Mouse (Mus musculus) midbrain, embryonic 10.5 days (tissue): Measurements from ENCODE around the gene Edem3. TPM values are rescaled to one million over a fixed set of nuclear protein-coding genes. Genes with fewer than 3 reads are reported as not detected.
"Not testable (repeated sequence)": the region's sequence is repeated elsewhere in the genome, so short reads cannot be mapped to it uniquely, and the experiment has no call there.

ENCODE experiments used
- DNase-seq: peaks from one replicate; pipeline ENCODE4 v3.0.0-alpha.2; 2017; ENCODE audit warnings: low spot score
- H3K27ac ChIP-seq: fragments of 300-500 bp; sonication (generic); replicated peaks from 2 replicates; pipeline ENCODE4 v1.5.1; 2016; ENCODE audit warnings: mild to moderate bottlenecking
- H3K27me3 ChIP-seq: fragments of 300-500 bp; sonication (generic); 2 replicates; pipeline ENCODE4 v1.6.1; 2016; ENCODE audit warnings: low read depth, mild to moderate bottlenecking; ENCODE audit not compliant: poor library complexity, severe bottlenecking
- H3K36me3 ChIP-seq: fragments of 300-500 bp; sonication (generic); 2 replicates; pipeline ENCODE4 v1.6.1; 2016; ENCODE audit warnings: mild to moderate bottlenecking, moderate library complexity
- H3K4me1 ChIP-seq: fragments of 300-500 bp; sonication (generic); 2 replicates; pipeline ENCODE4 v1.6.1; 2016
- H3K4me3 ChIP-seq: fragments of 300-500 bp; sonication (generic); 2 replicates; pipeline ENCODE4 v1.5.1; 2016; ENCODE audit warnings: mild to moderate bottlenecking, moderate library complexity
- H3K9me3 ChIP-seq: fragments of 300-500 bp; sonication (generic); replicated peaks from 2 replicates; pipeline ENCODE4 v1.6.1; 2016; ENCODE audit warnings: mild to moderate bottlenecking
- WGBS: fragments of 180-500 bp; shearing (Covaris S2); methylation state at CpG from one replicate; pipeline ENCODE4 v1.1.7; 2016; 5-methylcytosine and 5-hydroxymethylcytosine counted together
- polyA plus RNA-seq: library from polyadenylated mRNA; unstranded; fragments of >200 nt; fragmentation: Nextera tagmentation; extraction: Ambion mirVana; gene quantifications from 2 replicates; pipeline ENCODE4 v1.2.1, GENCODE M21; 2016

Gene Edem3
- polyA plus RNA-seq, 1 experiment from 2014 or later = 14.1 TPM

DNA sequence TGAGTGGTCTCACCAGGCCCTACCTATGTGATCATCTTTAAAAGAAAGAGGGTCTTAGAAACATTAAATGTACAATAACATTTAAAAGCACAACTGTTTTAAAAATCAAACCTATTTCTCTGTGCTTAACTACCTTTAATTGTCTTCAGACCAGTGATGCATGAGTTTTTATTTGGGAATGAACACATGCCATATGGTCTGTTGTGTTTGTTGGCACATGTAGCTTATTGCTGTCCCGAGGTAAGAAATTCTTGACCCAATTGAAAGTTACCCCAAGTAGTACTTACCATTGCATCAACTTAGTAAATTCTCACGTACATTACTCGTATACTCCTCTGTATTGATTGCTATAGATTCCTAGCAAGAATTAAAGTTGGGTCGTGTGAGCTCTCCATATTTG, 80.1 kb downstream of the Edem3 start:
- Histone ChIP-seq H3K27me3 (no peaks in the 10 kb centered on the region), H3K27ac (no peak overlapping the region), H3K4me3 (no peak overlapping the region), H3K36me3 (no peaks in the 10 kb centered on the region), H3K9me3 (peaks cover 14% of the 10 kb centered on the region; the same call in 1 of the 2 replicates), H3K4me1 (no peaks in the 10 kb centered on the region)
- DNase-seq = no peak
- WGBS = 87% methylated on average over 4 of the region's 4 CpGs

DNA sequence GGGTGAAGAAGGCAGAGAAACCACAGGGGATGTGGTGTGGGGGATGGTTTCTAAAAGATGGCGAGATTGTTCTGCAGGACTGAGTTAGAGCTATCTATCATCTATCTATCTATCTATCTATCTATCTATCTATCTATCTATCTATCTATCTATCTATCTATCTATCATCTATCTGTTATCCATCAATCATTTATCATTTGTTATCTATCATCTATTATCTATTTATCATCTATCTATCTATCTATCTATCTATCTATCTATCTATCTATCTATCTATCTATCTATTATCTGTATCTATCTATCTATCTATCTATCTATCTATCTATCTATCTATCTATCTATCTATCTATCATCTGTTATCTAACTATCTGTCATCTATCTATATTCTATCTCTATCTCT, 85.2 kb downstream of the Edem3 start:
- not testable (repeated sequence) for H3K27me3 ChIP-seq, H3K4me1 ChIP-seq, H3K27ac ChIP-seq, H3K4me3 ChIP-seq, DNase-seq, H3K36me3 ChIP-seq, H3K9me3 ChIP-seq
- 93% methylated on average over 1 of the region's 1 CpGs for WGBS

DNA sequence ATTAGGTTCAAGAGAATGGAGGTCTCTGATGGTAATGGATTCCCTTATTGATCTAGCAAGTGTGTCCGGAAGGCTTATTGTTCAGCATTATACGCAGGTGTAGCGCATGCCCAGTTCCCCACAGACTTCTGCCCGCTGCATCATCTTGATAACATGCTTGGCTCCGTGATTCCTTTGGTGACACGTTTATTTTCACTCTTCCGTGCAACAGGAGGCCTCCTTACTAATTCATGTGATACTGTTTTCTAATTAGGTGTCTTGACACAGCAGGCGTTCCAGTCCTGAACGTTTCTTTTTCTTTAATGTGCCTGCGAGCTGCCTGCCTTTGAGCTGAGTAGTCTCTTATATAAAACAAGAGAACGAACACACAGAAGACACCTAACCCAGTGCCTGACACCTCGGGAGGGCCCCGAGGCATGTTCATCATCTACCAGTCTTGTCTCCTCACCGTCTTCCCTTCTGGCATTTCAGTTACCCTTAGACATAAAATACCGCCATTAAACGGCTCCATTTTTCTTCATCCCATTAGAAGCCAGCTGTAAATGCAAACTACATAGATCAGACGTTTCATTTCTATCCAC, 90.2 kb downstream of the Edem3 start:
- no peaks in the 10 kb centered on the region for H3K9me3 ChIP-seq
- 86% methylated on average over 17 of the region's 17 CpGs for WGBS

DNA sequence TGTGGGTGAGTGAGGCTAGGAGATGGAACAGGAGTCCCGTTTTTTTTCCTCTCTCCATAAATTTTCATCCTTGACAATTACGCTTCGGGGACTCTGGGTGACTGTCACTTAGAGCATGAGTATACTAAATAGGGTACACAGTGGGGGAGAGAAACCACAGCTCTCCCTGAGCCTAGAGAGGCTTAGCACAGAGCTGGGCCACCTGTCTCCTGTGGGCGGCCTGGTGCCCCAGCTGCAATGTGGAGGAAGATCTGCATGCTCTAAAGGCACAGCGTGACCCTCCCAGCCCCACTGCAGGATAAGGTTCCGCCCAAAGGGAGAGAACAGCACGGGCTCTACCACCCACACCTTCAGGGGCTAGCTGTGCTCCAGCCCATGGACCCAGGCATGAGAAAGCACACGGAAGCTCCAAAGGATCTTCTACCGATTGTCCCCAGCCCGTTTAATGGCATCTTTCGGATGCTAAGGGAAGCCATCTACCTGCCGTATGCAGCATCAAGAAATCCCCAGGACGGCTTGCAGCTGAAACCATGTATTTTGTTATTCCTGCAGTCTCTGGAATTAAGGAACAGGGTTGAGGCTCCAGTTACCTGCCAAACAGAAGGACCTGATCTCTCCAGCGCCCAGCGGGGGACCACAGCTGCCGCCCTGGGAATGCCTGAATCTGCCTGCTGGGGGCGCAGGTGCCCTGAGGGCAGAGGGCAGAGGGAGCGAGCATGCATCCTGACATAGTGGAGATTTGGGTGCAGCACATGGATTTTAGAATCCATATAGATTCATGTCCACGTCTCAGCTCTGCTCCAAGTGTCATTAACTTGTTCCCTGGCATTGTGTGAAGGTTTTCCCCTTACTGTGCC, 91.0 kb downstream of the Edem3 start:
- H3K4me3 ChIP-seq = no peak overlapping the region
- no peaks in the 10 kb centered on the region for H3K36me3 ChIP-seq
- 0 out of 2 replicates have a peak overlapping the region, but pooled peaks have one; percentile 13 for H3K27ac ChIP-seq
- 66% methylated on average over 19 of the region's 19 CpGs for WGBS
- no peak for DNase-seq
- no peaks in the 10 kb centered on the region for H3K9me3 ChIP-seq
- peaks cover 6% of the 10 kb centered on the region for H3K4me1 ChIP-seq
- H3K27me3 ChIP-seq = no peaks in the 10 kb centered on the region

More for the DNA sequence above, 90.2 kb downstream of the Edem3 start:
- Histone ChIP-seq H3K27me3 (no peaks in the 10 kb centered on the region), H3K27ac (no peak overlapping the region), H3K36me3 (no peaks in the 10 kb centered on the region), H3K4me1 (peaks cover 6% of the 10 kb centered on the region), H3K4me3 (no peak overlapping the region)
- DNase-seq = no peak

DNA sequence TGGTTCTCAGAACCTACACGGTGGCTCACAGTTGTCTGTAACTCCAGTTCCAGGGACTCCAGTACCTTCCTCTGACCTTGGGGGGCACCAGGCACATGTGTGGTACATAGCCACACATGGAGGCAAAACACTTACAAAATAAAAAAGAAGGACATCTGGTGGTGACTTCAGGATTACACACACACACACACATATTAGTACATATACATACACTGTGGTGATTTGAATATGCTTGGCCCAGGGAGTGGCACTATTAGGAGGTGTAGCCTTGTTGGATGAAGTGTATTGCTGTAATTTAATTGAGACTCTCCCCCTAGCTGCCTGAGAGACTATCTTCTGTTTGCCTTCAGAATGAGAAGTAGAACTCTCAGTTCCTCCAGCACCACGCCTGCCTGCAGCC, 93.1 kb downstream of the Edem3 start:
- DNase-seq = no peak
- H3K27ac ChIP-seq = no peak overlapping the region
- no peak overlapping the region for H3K4me3 ChIP-seq
- H3K9me3 ChIP-seq = no peaks in the 10 kb centered on the region
- no peaks in the 10 kb centered on the region for H3K36me3 ChIP-seq
- 90% methylated on average over 2 of the region's 2 CpGs for WGBS
- peaks cover 18% of the 10 kb centered on the region for H3K4me1 ChIP-seq
- no peaks in the 10 kb centered on the region for H3K27me3 ChIP-seq

DNA sequence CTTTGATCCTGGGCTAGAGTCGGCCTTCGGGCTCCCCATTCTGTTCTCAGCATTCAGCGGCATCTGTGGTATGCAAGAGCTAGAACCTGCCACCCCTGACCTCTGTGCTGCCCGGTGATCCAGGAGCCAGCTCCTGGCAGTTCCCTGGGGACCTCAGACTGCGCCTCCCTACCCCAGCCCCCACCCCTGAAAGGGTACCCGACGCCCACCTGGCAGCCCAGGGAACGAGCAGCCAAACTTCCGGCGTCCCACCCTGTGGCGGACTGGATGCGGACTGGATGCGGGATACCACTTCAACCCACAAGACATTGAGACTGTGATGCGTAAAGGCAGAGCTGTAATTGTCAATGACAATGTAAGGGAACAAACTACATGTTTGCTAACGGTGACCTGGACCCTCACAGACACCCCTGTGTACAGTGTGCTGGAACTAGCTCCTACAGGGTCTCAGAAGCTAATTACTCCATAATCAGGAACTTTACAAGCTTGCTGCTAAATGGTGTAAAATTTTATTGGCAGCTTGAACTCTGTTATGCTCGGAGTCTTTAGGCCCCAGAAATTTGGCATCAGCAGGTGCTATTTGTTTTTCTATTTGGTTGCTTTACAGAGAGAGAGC, 94.9 kb downstream of the Edem3 start:
- 85% methylated on average over 16 of the region's 16 CpGs for WGBS
- H3K9me3 ChIP-seq = no peaks in the 10 kb centered on the region
- H3K4me3 ChIP-seq = no peak overlapping the region
- H3K4me1 ChIP-seq = peaks cover 18% of the 10 kb centered on the region
- no peak for DNase-seq
- peak overlapping the region; percentile 35; the same call in 1 of the 2 replicates for H3K27ac ChIP-seq
- H3K36me3 ChIP-seq = no peaks in the 10 kb centered on the region
- H3K27me3 ChIP-seq = no peaks in the 10 kb centered on the region

DNA sequence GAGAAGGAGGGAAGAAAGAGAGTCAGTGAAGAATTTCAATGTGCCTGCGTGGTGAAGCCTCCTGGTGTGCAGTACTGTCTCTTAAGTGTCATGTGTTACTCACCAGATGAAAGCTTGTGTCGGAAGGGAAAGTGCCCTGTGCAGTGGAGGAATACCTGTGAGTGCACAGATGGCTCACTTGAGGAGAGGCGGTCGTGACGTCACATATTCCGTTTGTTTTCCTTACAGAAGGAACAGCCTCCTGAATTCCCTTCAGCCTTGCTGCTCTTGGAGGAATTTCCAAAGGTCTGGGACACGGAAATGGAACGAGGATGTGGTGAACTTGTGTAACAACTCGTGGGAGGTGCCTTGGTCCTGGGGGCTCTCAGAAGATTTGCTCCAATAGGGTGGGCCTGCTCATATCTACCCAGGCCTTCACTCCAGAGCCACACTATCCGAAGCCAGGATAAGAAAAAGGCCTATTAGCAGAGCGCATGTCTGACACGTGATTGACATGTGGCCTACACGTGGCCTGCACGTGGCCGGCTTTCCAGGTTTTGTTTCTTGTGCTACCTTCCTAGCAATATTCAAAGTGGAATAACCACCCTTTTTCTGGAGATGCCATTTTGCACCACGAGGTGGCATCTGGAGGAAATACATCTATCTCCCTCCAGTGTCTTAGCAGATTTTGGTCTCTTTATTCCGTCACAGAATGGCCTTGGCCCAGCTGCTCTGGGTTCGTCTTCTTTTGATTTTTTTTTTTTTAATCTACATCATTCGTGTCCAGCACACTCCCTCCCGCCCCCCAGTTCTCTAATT, 96.1 kb downstream of the Edem3 start:
- Histone ChIP-seq H3K36me3 (no peaks in the 10 kb centered on the region), H3K27me3 (no peaks in the 10 kb centered on the region), H3K4me1 (peaks cover 14% of the 10 kb centered on the region), H3K4me3 (no peak overlapping the region), H3K27ac (0 out of 2 replicates have a peak overlapping the region, but pooled peaks have one; percentile 6), H3K9me3 (no peaks in the 10 kb centered on the region)
- 92% methylated on average over 20 of the region's 20 CpGs for WGBS
- DNase-seq = no peak

DNA sequence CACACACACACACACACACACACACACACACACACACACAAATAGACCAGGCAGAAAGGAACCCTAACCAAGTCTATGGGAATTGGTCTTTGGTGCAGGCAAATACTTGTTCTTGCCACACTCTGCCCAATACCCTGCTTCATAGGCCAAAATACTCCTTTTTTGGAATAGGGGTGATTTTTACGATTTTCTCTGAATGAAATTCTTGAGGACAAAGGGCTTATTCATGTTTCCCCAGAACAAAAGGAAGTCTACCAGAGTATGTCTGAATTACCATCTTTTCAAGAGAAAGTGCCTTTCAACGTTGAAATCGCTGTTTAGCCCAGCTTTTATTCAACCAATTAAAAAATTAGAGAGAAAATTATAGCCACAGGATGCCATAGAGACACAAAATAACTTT, 96.8 kb downstream of the Edem3 start:
- Histone ChIP-seq H3K9me3 (no peaks in the 10 kb centered on the region), H3K36me3 (no peaks in the 10 kb centered on the region), H3K27ac (0 out of 2 replicates have a peak overlapping the region, but pooled peaks have one; percentile 17), H3K27me3 (no peaks in the 10 kb centered on the region), H3K4me1 (peaks cover 12% of the 10 kb centered on the region), H3K4me3 (no peak overlapping the region)
- no peak for DNase-seq
- 49% methylated on average over 3 of the region's 3 CpGs for WGBS

DNA sequence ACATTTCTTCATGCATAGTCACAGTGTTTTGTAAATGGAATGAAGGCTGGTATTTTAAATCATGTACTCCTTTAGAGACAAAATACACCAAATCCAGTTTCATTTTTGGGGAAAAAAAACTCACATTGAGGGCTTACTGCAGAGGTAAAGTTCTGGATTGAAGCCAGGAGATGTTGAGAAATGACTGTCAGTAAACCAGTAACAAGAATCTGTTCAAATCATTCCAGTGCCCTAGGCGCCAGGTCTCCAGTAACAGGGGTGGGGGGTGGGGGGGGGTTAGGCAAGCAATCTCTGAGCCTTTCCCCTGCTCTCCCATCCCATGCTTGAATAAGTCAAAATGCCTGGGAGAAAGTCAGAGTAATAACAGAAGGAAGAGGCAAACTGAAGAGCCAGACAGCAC, 100.4 kb downstream of the Edem3 start:
- Histone ChIP-seq H3K4me3 (no peak overlapping the region), H3K4me1 (peaks cover 12% of the 10 kb centered on the region), H3K27ac (no peak overlapping the region), H3K36me3 (no peaks in the 10 kb centered on the region), H3K27me3 (no peaks in the 10 kb centered on the region), H3K9me3 (no peaks in the 10 kb centered on the region)
- WGBS = 90% methylated on average over 1 of the region's 1 CpGs
- DNase-seq = no peak

DNA sequence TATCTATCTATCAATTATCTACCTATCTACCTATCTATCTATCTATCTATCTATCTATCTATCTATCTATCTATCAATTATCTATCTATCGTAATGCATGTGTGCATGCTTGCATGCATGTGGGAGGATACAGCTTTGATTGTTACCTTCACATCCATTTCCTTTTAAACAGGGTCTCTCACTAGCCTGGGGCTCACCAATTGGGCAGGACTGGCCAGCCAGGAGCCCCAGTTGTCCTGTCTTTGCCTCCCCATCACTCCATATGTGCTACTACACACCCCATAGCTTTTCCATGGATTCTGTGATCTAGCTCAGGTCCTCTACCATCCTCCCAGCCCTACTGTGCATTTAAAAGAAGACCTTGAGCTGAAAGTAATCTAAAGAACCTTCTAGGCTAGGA, 103.3 kb downstream of the Edem3 start:
- no peak for DNase-seq
- Histone ChIP-seq H3K9me3 (no peaks in the 10 kb centered on the region), H3K27me3 (no peaks in the 10 kb centered on the region), H3K4me3 (no peak overlapping the region), H3K4me1 (no peaks in the 10 kb centered on the region), H3K36me3 (no peaks in the 10 kb centered on the region), H3K27ac (no peak overlapping the region)
- 92% methylated on average over 1 of the region's 1 CpGs for WGBS

DNA sequence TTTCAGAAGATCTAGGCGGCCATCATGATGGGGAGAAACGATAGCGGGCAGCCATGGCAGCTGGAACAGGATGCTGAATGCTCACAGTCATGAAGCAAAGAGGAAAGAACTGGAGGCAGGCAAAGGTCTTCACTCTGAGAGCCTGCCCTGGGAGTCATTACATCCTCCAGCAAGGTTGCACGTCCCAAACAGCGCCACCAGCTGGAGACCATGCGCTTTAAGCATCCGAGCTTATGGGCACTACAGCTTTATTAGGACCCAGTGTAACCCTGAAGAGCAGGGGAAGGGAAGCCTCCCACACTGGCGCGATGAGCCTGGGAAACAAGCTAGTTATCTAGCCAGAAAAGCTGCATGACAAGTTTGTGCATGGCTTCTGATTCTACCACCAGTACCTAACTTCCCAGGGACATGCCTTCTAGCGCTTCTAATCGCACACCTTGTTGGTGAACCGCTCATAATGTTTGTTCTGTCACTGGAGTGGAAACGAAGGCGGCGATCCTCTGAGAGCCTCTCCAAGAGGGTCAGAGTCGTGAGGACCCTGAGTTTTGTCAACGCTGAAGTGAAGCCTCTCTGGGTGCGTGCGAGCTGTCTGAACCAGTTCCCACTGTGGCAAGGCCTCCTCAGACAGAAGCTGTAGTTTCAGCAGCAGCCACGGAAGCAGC, 106.3 kb downstream of the Edem3 start:
- Histone ChIP-seq H3K4me1 (no peaks in the 10 kb centered on the region), H3K9me3 (no peaks in the 10 kb centered on the region), H3K36me3 (no peaks in the 10 kb centered on the region), H3K4me3 (no peak overlapping the region), H3K27ac (no peak overlapping the region), H3K27me3 (no peaks in the 10 kb centered on the region)
- DNase-seq = no peak
- WGBS = 67% methylated on average over 20 of the region's 20 CpGs

DNA sequence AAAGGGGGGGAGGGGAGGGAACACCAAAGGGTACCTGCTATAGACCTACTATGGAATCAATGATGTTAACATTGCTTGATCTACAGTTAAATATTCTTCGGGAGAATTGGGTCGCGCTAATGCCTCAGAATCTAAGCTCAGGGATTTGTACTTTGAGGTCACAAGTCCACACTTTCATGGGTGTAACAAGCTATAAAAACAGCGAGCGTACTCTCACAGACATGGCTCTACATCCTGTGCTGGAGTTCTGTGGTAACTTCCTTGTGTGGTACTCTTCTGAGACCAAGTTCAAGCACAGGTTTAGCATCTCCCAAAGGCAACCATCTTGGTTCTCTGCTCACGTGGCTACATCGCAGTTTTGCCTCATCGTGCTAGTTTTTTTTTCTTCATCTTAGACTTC, 106.9 kb downstream of the Edem3 start:
- DNase-seq = no peak
- Histone ChIP-seq H3K36me3 (no peaks in the 10 kb centered on the region), H3K4me1 (no peaks in the 10 kb centered on the region), H3K9me3 (no peaks in the 10 kb centered on the region), H3K4me3 (no peak overlapping the region), H3K27ac (no peak overlapping the region), H3K27me3 (no peaks in the 10 kb centered on the region)
- 93% methylated on average over 8 of the region's 8 CpGs for WGBS
